Mouse (Mus musculus) midbrain, embryonic 16.5 days (tissue): Measurements from ENCODE around the gene Ppfibp2. TPM values are rescaled to one million over a fixed set of nuclear protein-coding genes. Genes with fewer than 3 reads are reported as not detected.

ENCODE experiments used
- ATAC-seq: fragments of 200-750 bp; cut with Nextera tagmentation; 2 replicates; pipeline ENCODE4 v1.8.0; 2017; ENCODE audit warnings: moderate TSS enrichment
- H3K27ac ChIP-seq: fragments of 300-500 bp; sonication (generic); 2 replicates; pipeline ENCODE4 v1.5.1; 2014; ENCODE audit warnings: mild to moderate bottlenecking, low read length, mixed read lengths
- H3K27me3 ChIP-seq: fragments of 300-500 bp; sonication (generic); 2 replicates; pipeline ENCODE4 v1.6.1; 2014; ENCODE audit warnings: low read depth, low read length, mixed read lengths; ENCODE audit not compliant: control insufficient read depth, insufficient read depth
- H3K36me3 ChIP-seq: fragments of 300-500 bp; sonication (generic); 2 replicates; pipeline ENCODE4 v1.6.1; 2014; ENCODE audit warnings: mild to moderate bottlenecking, low read length, moderate library complexity, mixed read lengths; ENCODE audit not compliant: control insufficient read depth, insufficient read depth
- H3K4me1 ChIP-seq: fragments of 300-500 bp; sonication (generic); 2 replicates; pipeline ENCODE4 v1.6.1; 2014; ENCODE audit warnings: mild to moderate bottlenecking, low read length, mixed read lengths; ENCODE audit not compliant: control insufficient read depth, insufficient read depth
- H3K4me2 ChIP-seq: fragments of 300-500 bp; sonication (generic); 2 replicates; pipeline ENCODE4 v1.6.1; 2014; ENCODE audit warnings: mild to moderate bottlenecking, low read length, mixed read lengths
- H3K4me3 ChIP-seq: fragments of 300-500 bp; sonication (generic); 2 replicates; pipeline ENCODE4 v1.5.1; 2014; ENCODE audit warnings: low read depth, mild to moderate bottlenecking, low read length, moderate library complexity, mixed read lengths
- H3K9ac ChIP-seq: fragments of 300-500 bp; sonication (generic); 2 replicates; pipeline ENCODE4 v1.6.1; 2014; ENCODE audit warnings: low read depth, low read length, mixed read lengths
- H3K9me3 ChIP-seq: fragments of 300-500 bp; sonication (generic); replicated peaks from 2 replicates; pipeline ENCODE4 v1.6.1; 2014; ENCODE audit warnings: mild to moderate bottlenecking, low read length, mixed read lengths; ENCODE audit not compliant: control insufficient read depth, poor library complexity, severe bottlenecking
- WGBS: fragments of 180-500 bp; shearing (Covaris S2); extraction: QIAGEN DNeasy Blood & Tissue Kit; methylation state at CpG from one replicate; pipeline ENCODE4 v1.1.7; 2014; 5-methylcytosine and 5-hydroxymethylcytosine counted together
- polyA plus RNA-seq: library from polyadenylated mRNA; unstranded; fragments of >200 nt; fragmentation: Nextera tagmentation; extraction: Ambion mirVana; gene quantifications from 2 replicates; pipeline ENCODE4 v1.2.1, GENCODE M21; 2015

Gene Ppfibp2
- polyA plus RNA-seq, 1 experiment from 2014 or later = 1.4 TPM

GRCm38 (mm10) chr7:107600651-107601050, 5.6 kb downstream of the Ppfibp2 start:
- WGBS = 84% methylated on average over 5 of the region's 5 CpGs
- H3K27me3 ChIP-seq = no peaks in the 10 kb centered on the region
- H3K4me2 ChIP-seq = no peak overlapping the region
- H3K36me3 ChIP-seq = no peaks in the 10 kb centered on the region
- no peaks in the 10 kb centered on the region for H3K9me3 ChIP-seq
- H3K9ac ChIP-seq = no peak overlapping the region
- H3K4me3 ChIP-seq = no peak overlapping the region
- no peak overlapping the region for H3K27ac ChIP-seq
- no peaks in the 10 kb centered on the region for H3K4me1 ChIP-seq
- no peak for ATAC-seq

GRCm38 (mm10) chr7:107602505-107602904, 7.5 kb downstream of the Ppfibp2 start:
- Histone ChIP-seq H3K4me2 (no peak overlapping the region), H3K9ac (no peak overlapping the region), H3K27me3 (no peaks in the 10 kb centered on the region), H3K9me3 (no peaks in the 10 kb centered on the region), H3K36me3 (no peaks in the 10 kb centered on the region), H3K4me1 (no peaks in the 10 kb centered on the region), H3K27ac (no peak overlapping the region), H3K4me3 (no peak overlapping the region)
- WGBS = 76% methylated on average over 4 of the region's 4 CpGs
- peak; percentile 56; the same call in 1 of the 2 replicates for ATAC-seq

- H3K36me3 ChIP-seq = no peaks in the 10 kb centered on the region
- no peaks in the 10 kb centered on the region for H3K9me3 ChIP-seq
- H3K4me1 ChIP-seq = no peaks in the 10 kb centered on the region
- WGBS = 39% methylated on average over 6 of the region's 6 CpGs
- no peak overlapping the region for H3K9ac ChIP-seq
- H3K27ac ChIP-seq = no peak overlapping the region
- H3K4me2 ChIP-seq = no peak overlapping the region
- no peak for ATAC-seq
- H3K4me3 ChIP-seq = no peak overlapping the region
- no peaks in the 10 kb centered on the region for H3K27me3 ChIP-seq
These were observed 7.9 kb downstream of the Ppfibp2 start for GRCm38 (mm10) chr7:107602913-107603312.

GRCm38 (mm10) chr7:107607766-107608165, 12.8 kb downstream of the Ppfibp2 start:
- no peaks in the 10 kb centered on the region for H3K9me3 ChIP-seq
- no peak overlapping the region for H3K4me2 ChIP-seq
- no peaks in the 10 kb centered on the region for H3K27me3 ChIP-seq
- 88% methylated on average over 1 of the region's 1 CpGs for whole genome bisulfite sequencing
- H3K9ac ChIP-seq = no peak overlapping the region
- no peak for ATAC-seq
- H3K27ac ChIP-seq = no peak overlapping the region
- H3K36me3 ChIP-seq = no peaks in the 10 kb centered on the region
- H3K4me3 ChIP-seq = no peak overlapping the region
- no peaks in the 10 kb centered on the region for H3K4me1 ChIP-seq

GRCm38 (mm10) chr7:107609622-107610255, 14.7 kb downstream of the Ppfibp2 start:
- H3K27ac ChIP-seq = no peak overlapping the region
- no peaks in the 10 kb centered on the region for H3K4me1 ChIP-seq
- WGBS = 91% methylated on average over 2 of the region's 2 CpGs
- no peaks in the 10 kb centered on the region for H3K36me3 ChIP-seq
- no peak overlapping the region for H3K4me3 ChIP-seq
- H3K4me2 ChIP-seq = no peak overlapping the region
- no peak for ATAC-seq
- no peaks in the 10 kb centered on the region for H3K27me3 ChIP-seq
- no peak overlapping the region for H3K9ac ChIP-seq
- no peaks in the 10 kb centered on the region for H3K9me3 ChIP-seq

- Histone ChIP-seq H3K9me3 (no peaks in the 10 kb centered on the region), H3K36me3 (no peaks in the 10 kb centered on the region), H3K27ac (no peak overlapping the region), H3K4me2 (no peak overlapping the region), H3K9ac (no peak overlapping the region), H3K4me1 (no peaks in the 10 kb centered on the region), H3K27me3 (no peaks in the 10 kb centered on the region), H3K4me3 (no peak overlapping the region)
- ATAC-seq = no peak
- 84% methylated on average over 5 of the region's 5 CpGs for WGBS
These were observed 15.9 kb downstream of the Ppfibp2 start for GRCm38 (mm10) chr7:107610880-107611279.

- Histone ChIP-seq H3K27ac (no peak overlapping the region), H3K27me3 (no peaks in the 10 kb centered on the region), H3K4me3 (no peak overlapping the region), H3K9me3 (no peaks in the 10 kb centered on the region), H3K4me2 (no peak overlapping the region), H3K9ac (no peak overlapping the region), H3K36me3 (no peaks in the 10 kb centered on the region), H3K4me1 (no peaks in the 10 kb centered on the region; the same call in 1 of the 2 replicates)
- ATAC-seq = no peak
- WGBS = 42% methylated on average over 10 of the region's 11 CpGs
These were observed 23.3 kb downstream of the Ppfibp2 start for GRCm38 (mm10) chr7:107618028-107618992.

GRCm38 (mm10) chr7:107619225-107619624, 24.2 kb downstream of the Ppfibp2 start:
- Histone ChIP-seq H3K27me3 (no peaks in the 10 kb centered on the region), H3K27ac (no peak overlapping the region), H3K9ac (no peak overlapping the region), H3K4me3 (no peak overlapping the region), H3K36me3 (no peaks in the 10 kb centered on the region), H3K4me1 (no peaks in the 10 kb centered on the region; the same call in 1 of the 2 replicates), H3K9me3 (no peaks in the 10 kb centered on the region), H3K4me2 (no peak overlapping the region)
- ATAC-seq = no peak
- WGBS = 73% methylated on average over 4 of the region's 4 CpGs

GRCm38 (mm10) chr7:107620137-107620536, 25.1 kb downstream of the Ppfibp2 start:
- Histone ChIP-seq H3K27me3 (no peaks in the 10 kb centered on the region), H3K4me3 (no peak overlapping the region), H3K9me3 (no peaks in the 10 kb centered on the region), H3K4me1 (no peaks in the 10 kb centered on the region; the same call in 1 of the 2 replicates), H3K36me3 (no peaks in the 10 kb centered on the region), H3K9ac (no peak overlapping the region), H3K27ac (no peak overlapping the region), H3K4me2 (no peak overlapping the region)
- 79% methylated on average over 3 of the region's 3 CpGs for WGBS
- ATAC-seq = no peak
